ENCODE assay signal across 8 mouse cellular contexts in the genomic region with DNA sequence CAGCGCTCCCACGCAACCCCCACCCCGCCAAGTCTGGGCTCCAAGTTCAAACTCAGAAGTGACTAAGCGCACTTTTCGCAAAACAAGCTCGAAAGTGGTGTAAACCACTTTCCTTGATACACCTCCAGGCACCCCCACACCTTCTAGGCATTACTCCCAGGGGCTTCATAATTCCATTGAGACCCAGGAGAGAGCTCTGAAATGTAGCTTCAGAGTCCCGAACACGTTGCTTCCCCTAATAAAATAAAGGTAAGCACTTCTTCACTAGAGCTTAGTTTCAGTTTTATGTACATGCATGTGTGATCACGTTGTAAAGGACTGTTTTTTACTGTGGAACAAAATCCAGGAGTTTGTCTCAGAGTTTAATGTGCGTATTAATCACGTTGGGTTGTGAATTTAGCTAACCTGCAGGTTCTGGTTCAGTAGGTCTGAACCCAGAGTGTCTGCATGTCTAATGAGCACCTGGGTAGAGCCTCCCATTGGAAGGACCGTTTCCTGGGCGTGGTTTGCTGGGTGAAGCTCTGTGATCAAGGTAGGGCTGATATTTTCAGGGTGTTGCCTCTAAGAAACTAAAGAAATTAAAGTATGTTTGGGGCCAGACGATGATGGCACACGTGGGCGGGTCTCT. TPM values are rescaled to one million over a fixed set of nuclear protein-coding genes. Genes with fewer than 3 reads are reported as not detected.
A peak's percentile ranks its signal among the peaks of the same experiment; 100 is the strongest.
DNase-seq lines count a peak whose midpoint lies in the region; ATAC-seq and TF ChIP-seq lines count a peak whose summit lies in the region.

No protein-coding gene starts in this region.

- H3K4me2 ChIP-seq in hindbrain, embryonic 11.5 days (replicated peaks; ENCODE audit: low read depth, low read length) = peak overlapping the region; percentile 94
- H3K4me2 ChIP-seq in limb, embryonic 15.5 days = peak overlapping the region; percentile 65
- peak overlapping the region; percentile 79 for H3K4me2 ChIP-seq in myocyte (ENCODE audit: low read depth)

- H3ac ChIP-seq in myocyte (ENCODE audit: control insufficient read depth, insufficient read length) = peak overlapping the region; percentile 92

- peak overlapping the region; percentile 99 for H3K4me3 ChIP-seq in gastrocnemius, adult 2 months
- peak overlapping the region; percentile 88 for H3K4me3 ChIP-seq in embryonic facial prominence, embryonic 10.5 days
- H3K4me3 ChIP-seq in hindbrain, embryonic 11.5 days (ENCODE audit: low read depth, low read length) = peak overlapping the region; percentile 70
- H3K4me3 ChIP-seq in limb, embryonic 15.5 days = peak overlapping the region; percentile 81
- H3K4me3 ChIP-seq in myocyte = peak overlapping the region; percentile 54

- H3K27me3 ChIP-seq in embryonic facial prominence, embryonic 10.5 days (replicated peaks; ENCODE audit: low read depth, poor library complexity, severe bottlenecking) = peaks cover 17% of the 10 kb centered on the region
- H3K27me3 ChIP-seq in hindbrain, embryonic 11.5 days (ENCODE audit: control insufficient read depth, insufficient read depth, low read length) = peaks cover 2% of the 10 kb centered on the region; the same call in 1 of the 2 replicates
- no peaks in the 10 kb centered on the region for H3K27me3 ChIP-seq in limb, embryonic 15.5 days
- H3K27me3 ChIP-seq in myocyte (ENCODE audit: control insufficient read depth, insufficient read depth, insufficient read length) = no peaks in the 10 kb centered on the region

- no peaks in the 10 kb centered on the region for H3K9me3 ChIP-seq in embryonic facial prominence, embryonic 10.5 days
- no peaks in the 10 kb centered on the region for H3K9me3 ChIP-seq in hindbrain, embryonic 11.5 days (ENCODE audit: control insufficient read depth, low read length)
- H3K9me3 ChIP-seq in limb, embryonic 15.5 days = no peaks in the 10 kb centered on the region

- 7% methylated on average over 16 of the region's 16 CpGs for WGBS in embryonic facial prominence, embryonic 10.5 days
- WGBS in hindbrain, embryonic 11.5 days = 9% methylated on average over 16 of the region's 16 CpGs
- WGBS in limb, embryonic 15.5 days = 7% methylated on average over 16 of the region's 16 CpGs

- peaks cover 28% of the 10 kb centered on the region for H3K4me1 ChIP-seq in embryonic facial prominence, embryonic 10.5 days
- H3K4me1 ChIP-seq in hindbrain, embryonic 11.5 days (replicated peaks; ENCODE audit: control insufficient read depth, insufficient read depth, low read length) = no peaks in the 10 kb centered on the region
- peaks cover 46% of the 10 kb centered on the region for H3K4me1 ChIP-seq in limb, embryonic 15.5 days

- no peaks in the 10 kb centered on the region for H3K36me3 ChIP-seq in embryonic facial prominence, embryonic 10.5 days (replicated peaks)
- H3K36me3 ChIP-seq in hindbrain, embryonic 11.5 days (ENCODE audit: control insufficient read depth, insufficient read depth, low read length) = no peaks in the 10 kb centered on the region
- H3K36me3 ChIP-seq in limb, embryonic 15.5 days = no peaks in the 10 kb centered on the region
- H3K36me3 ChIP-seq in myocyte (ENCODE audit: control insufficient read depth, insufficient read depth) = no peaks in the 10 kb centered on the region

- peaks cover 39% of the 10 kb centered on the region for H3K79me2 ChIP-seq in myocyte (ENCODE audit: control insufficient read depth, insufficient read depth)

- TF ChIP-seq POLR2A in myocyte (IDR thresholded peaks at IDR 0.05; ENCODE audit: insufficient read length, low read depth) = no peak

- DNase-seq in gastrocnemius, adult 2 months = peak; percentile 45
- no peak for DNase-seq in gastrocnemius, postnatal 14 days
- DNase-seq in embryonic facial prominence, embryonic 10.5 days (ENCODE audit: low spot score) = peak; percentile 20
- peak; percentile 25 for DNase-seq in hindbrain, embryonic 11.5 days (ENCODE audit: low spot score)
- peak; percentile 67 to 75 for DNase-seq in thymus, postnatal 36 days
- DNase-seq in layer of hippocampus, adult 9-11 months = no peak

- intact Hi-C loops in gastrocnemius, adult 2 months (cut with DNase I) = no loop called here
- intact Hi-C loops in gastrocnemius, postnatal 14 days (cut with DNase I; ENCODE audit: low total_unique reads) = no loop called here

- peak overlapping the region; percentile 80; the same call in 1 of the 2 replicates for H3K9ac ChIP-seq in hindbrain, embryonic 11.5 days (ENCODE audit: low read depth, low read length)
- peak overlapping the region; percentile 97 for H3K9ac ChIP-seq in limb, embryonic 15.5 days

- no peak for TF ChIP-seq CTCF in gastrocnemius, adult 2 months (IDR thresholded peaks at IDR 0.05)

- ATAC-seq in hindbrain, embryonic 11.5 days (ENCODE audit: low FRiP score) = no peak
- no peak for ATAC-seq in limb, embryonic 15.5 days (ENCODE audit: insufficient number of reproducible peaks, low FRiP score, low TSS enrichment, low read depth)

- peak overlapping the region; percentile 97 for H3K27ac ChIP-seq in gastrocnemius, adult 2 months
- peak overlapping the region; percentile 94 for H3K27ac ChIP-seq in embryonic facial prominence, embryonic 10.5 days (replicated peaks)
- no peak overlapping the region for H3K27ac ChIP-seq in hindbrain, embryonic 11.5 days (ENCODE audit: low read depth, low read length)
- H3K27ac ChIP-seq in limb, embryonic 15.5 days = peak overlapping the region; percentile 99

TF ChIP-seq in myocyte, 11 proteins besides CTCF, POLR2A, EP300 and RAD21:
- no peak for TF ChIP-seq SRF (IDR thresholded peaks at IDR 0.05; ENCODE audit: control insufficient read depth, insufficient read length, low read depth)
- no peak for TF ChIP-seq MYOG (IDR thresholded peaks at IDR 0.05; ENCODE audit: control insufficient read depth in 1 of 3, insufficient read depth in 1 of 3, insufficient read length in 2 of 3, low read depth in 2 of 3)
- no peak for TF ChIP-seq TCF12 (IDR thresholded peaks at IDR 0.05; ENCODE audit: insufficient read depth, poor library complexity, severe bottlenecking)
- no peak for TF ChIP-seq USF1 (IDR thresholded peaks at IDR 0.05; ENCODE audit: low read depth)
- no peak for TF ChIP-seq REST (IDR thresholded peaks at IDR 0.05; ENCODE audit: insufficient read depth, insufficient read length)
- no peak for TF ChIP-seq TCF3 (IDR thresholded peaks at IDR 0.05; ENCODE audit: insufficient read length, low read depth)
- no peak for TF ChIP-seq MYOD1 (IDR thresholded peaks at IDR 0.05; ENCODE audit: control insufficient read depth in 1 of 3, insufficient read length in 2 of 3, low read depth in 2 of 3)
- TF ChIP-seq MAX (IDR thresholded peaks at IDR 0.05; ENCODE audit: low read depth) = no peak
- no peak for TF ChIP-seq E2F4 (IDR thresholded peaks at IDR 0.05; ENCODE audit: insufficient read depth)
- no peak for TF ChIP-seq CEBPB (IDR thresholded peaks at IDR 0.05; ENCODE audit: insufficient read depth, poor library complexity, severe bottlenecking)
- no peak for TF ChIP-seq POLR2AphosphoS2 (IDR thresholded peaks at IDR 0.05; ENCODE audit: insufficient read length, low read depth)

RNA-seq across cellular contexts. Expression of a gene that starts 0.4 kb away (rescaled TPM):
- 10 to 100 TPM; 18.4 to 23.5 TPM for total RNA-seq in gastrocnemius, adult 2 months (2021)
- total RNA-seq in gastrocnemius, postnatal 14 days (2021) = 10 to 100 TPM; 29.9 to 36.5 TPM
- polyA plus RNA-seq in embryonic facial prominence, embryonic 10.5 days (2016; fragmentation: Nextera tagmentation; extraction: Ambion mirVana) = 8.6 and 9.2 TPM in 2 replicates
- 8.8 and 10.9 TPM in 2 replicates for polyA plus RNA-seq in hindbrain, embryonic 11.5 days (2014; fragmentation: Nextera tagmentation; extraction: Ambion mirVana)
- polyA plus RNA-seq in limb, embryonic 15.5 days (2015; fragmentation: Nextera tagmentation; extraction: Ambion mirVana) = 65.2 and 69.0 TPM in 2 replicates
- 48.4 TPM for polyA plus RNA-seq in myocyte (2012; fragmentation: generic; extraction: Trizol)

Comparison
In these comparisons a context has a peak if more than half of its experiments do, and no peak if none do; other contexts are left out.
1. DNase-seq: peak in gastrocnemius, adult 2 months (single experiment), embryonic facial prominence, embryonic 10.5 days (single experiment), hindbrain, embryonic 11.5 days (single experiment) and thymus, postnatal 36 days (2 of 2); none in gastrocnemius, postnatal 14 days (single experiment) and layer of hippocampus, adult 9-11 months (single experiment).
2. Peak in every context shown above with its lines, with median percentiles within 50 percentile points of each other: H3K4me3 ChIP-seq and H3K4me2 ChIP-seq.